Mouse (Mus musculus) layer of hippocampus, postnatal 10 days (tissue): ENCODE data around the gene Tbx1. TPM values are rescaled to one million over a fixed set of nuclear protein-coding genes. Genes with fewer than 3 reads are reported as not detected.
"Not testable (repeated sequence)": the region's sequence is repeated elsewhere in the genome, so short reads cannot be mapped to it uniquely, and the experiment has no call there.

Experiments
- DNase-seq, 2 experiments: peaks; one replicate each; pipeline ENCODE4 v3.0.0; 2021; ENCODE audit warnings: low spot score in 2 of 2
- total RNA-seq, 2 experiments: library from RNA; stranded (reverse); gene quantifications; 2 replicates each; pipeline ENCODE4 v1.2.3; 2021

Gene Tbx1
- total RNA-seq, 2 experiments from 2014 or later: 1.9 to 2.7 TPM

GRCm38 (mm10) chr16:18555235-18555935 lies 35.1 kb downstream of the Tbx1 start:
- no peak for DNase-seq

- no peak for DNase-seq
These were observed 35.8 kb downstream of the Tbx1 start for GRCm38 (mm10) chr16:18554721-18555120.

DNA sequence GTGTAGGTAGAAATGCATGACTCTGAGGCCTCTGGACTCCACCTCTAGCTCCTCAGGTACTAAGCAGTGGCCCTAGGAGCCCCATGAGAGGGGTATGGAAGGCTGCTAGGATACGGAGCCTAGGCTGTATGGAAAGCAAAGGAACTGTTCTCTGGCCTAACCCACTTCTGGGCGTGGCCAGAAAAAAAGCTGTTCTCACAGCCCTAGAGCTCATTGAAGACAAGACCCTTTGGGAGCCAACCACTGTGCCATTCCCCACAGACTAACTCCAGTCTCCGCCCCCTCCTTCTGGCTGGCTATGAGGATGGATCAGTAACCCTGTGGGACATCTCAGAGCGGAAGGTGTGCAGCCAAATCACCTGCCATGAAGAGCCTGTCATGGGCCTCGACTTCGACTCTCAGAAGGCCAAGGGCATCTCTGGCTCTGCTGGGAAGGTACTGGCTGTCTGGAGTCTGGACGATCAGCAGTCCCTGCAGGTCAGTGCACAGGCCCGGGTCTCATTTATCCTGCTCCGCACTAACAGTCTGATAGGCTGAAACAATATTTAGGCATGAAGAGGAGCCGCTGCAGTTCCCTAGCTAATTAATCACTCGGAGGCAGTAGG lies 38.3 kb downstream of the Tbx1 start:
- DNase-seq: no peak

GRCm38 (mm10) chr16:18551604-18552003 lies 38.9 kb downstream of the Tbx1 start:
- no peak for DNase-seq

DNA sequence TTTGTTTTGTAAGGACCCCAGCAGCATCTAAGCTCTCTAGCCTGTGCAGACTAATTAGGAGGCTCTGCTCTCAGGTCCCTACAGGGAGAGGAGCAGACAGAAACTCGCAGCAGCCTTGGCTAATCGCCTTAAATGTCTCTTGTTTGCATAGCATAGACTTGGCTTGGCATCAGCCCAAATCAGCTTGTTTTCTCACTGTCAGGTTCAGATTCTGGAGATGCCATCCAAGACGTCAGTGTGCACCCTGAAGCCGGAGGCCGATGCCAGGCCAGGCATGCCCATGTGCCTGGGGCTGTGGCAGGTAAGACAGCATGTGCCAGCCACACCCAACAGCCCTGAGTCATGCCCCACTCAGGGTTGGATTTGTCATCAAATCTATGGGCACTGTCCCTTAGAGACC lies 42.6 kb downstream of the Tbx1 start:
- no peak for DNase-seq

DNA sequence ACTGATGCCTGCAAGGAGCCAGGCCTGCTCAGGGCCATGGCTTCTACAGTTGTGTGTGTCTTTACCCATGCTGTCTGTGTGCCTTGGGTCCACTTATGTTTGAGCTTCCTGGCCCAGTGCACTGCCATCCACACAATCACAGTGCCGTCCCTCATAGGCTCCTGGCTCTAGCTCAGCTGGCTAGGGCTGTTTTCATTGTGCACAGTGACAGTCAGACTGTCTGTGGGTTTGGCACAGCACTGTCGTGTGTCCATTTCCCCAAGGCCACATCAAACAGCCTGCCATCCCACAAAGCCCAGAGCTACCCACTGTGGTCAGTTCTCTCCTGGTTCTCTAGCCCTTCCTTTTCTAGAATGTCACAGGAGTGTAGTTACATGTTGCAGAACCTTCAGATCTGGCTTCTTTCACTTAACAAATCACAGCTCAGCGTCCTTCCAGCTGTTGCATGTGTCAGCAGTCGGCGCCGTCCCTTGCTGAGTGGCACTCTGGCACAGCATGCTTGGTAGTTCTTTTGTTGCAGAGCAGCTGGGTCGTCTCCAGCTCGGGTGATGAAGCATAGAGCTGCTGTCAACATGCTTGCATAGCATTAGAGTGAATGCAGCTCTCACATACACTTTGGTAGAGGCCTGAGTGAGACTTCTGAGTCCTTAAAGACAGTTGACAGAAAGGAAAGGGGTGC lies 47.2 kb downstream of the Tbx1 start:
- peak in 1 of 2 experiments; percentile 39 for DNase-seq

DNA sequence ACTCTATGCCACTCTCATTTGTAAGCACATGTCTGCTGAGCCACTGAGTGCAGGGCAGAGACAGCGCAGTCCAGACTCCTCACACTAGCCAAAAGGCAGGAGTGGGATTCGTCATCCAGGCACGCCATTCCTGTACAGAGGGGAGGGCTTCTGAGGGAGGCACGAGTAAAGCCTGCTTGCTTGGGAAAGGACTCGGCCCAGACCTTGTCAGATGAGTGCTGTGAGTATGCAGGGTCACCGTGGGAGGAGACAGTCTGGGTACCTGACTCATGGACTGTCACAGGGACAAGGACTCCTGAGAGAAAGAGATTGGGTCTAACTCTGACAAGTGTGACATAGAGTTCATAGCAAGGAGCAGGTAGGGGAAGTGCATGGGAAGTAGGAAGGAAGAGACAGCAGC lies 51.2 kb downstream of the Tbx1 start:
- no peak for DNase-seq

- DNase-seq: no peak
These were observed 53.0 kb downstream of the Tbx1 start for GRCm38 (mm10) chr16:18537407-18537990.

DNA sequence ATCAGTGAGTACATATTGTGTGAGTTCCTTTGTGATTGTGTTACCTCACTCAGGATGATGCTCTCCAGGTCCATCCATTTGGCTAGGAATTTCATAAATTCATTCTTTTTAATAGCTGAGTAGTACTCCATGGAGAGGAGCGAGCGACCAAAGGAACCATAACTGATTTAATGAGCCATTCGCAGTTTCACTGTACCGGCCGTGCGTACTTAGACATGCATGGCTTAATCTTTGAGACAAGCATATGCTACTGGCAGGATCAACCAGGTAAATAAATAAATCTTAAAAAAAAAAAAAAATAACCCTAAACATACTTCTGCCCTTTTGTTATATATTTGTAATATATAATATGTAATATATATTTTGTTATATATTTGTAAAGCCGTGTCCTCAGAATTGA lies 57.4 kb downstream of the Tbx1 start:
- not testable (repeated sequence) for DNase-seq

Other genes with a start within 250 kb of the Tbx1 start
- gene Tango2, start 242.6 kb downstream of the Tbx1 start, total RNA-seq: 100 to 1,000 TPM; 100 to 102 TPM
- gene Arvcf, start 242.5 kb downstream of the Tbx1 start, total RNA-seq: 10 to 100 TPM; 46.2 to 53.9 TPM
- gene Txnrd2, start 164.3 kb downstream of the Tbx1 start, total RNA-seq: 10 to 100 TPM; 22.1 to 28.4 TPM
- 10 to 100 TPM; 55.3 to 59.8 TPM for gene Comt, start 163.8 kb downstream of the Tbx1 start, total RNA-seq
- gene Gnb1l, start 92.0 kb downstream of the Tbx1 start, total RNA-seq: 1 to 10 TPM; 6.9 to 7.4 TPM
- gene Rtl10, start 91.8 kb downstream of the Tbx1 start, total RNA-seq: 10 to 100 TPM in 1 of 2 experiments, 1 to 10 TPM in 1; 9.1 to 10.0 TPM
- gene Gp1bb, start 31.7 kb upstream of the Tbx1 start, total RNA-seq: 1 to 10 TPM; 4.9 to 5.4 TPM
- 10 to 100 TPM; 84.8 to 98.2 TPM for gene Gm49601, start 35.8 kb upstream of the Tbx1 start, total RNA-seq
- 100 to 1,000 TPM; 543 to 588 TPM for gene Sept5, start 39.3 kb upstream of the Tbx1 start, total RNA-seq
- 10 to 100 TPM; 89.4 to 99.1 TPM for gene Cldn5, start 186.2 kb upstream of the Tbx1 start, total RNA-seq
- 10 to 100 TPM; 93.8 to 95.9 TPM for gene Ufd1, start 221.1 kb upstream of the Tbx1 start, total RNA-seq
- 1 to 10 TPM; 4.0 to 4.3 TPM for gene Cdc45, start 221.3 kb upstream of the Tbx1 start, total RNA-seq
- 10 to 100 TPM; 22.2 to 24.7 TPM for gene 2510002D24Rik, start 245.9 kb upstream of the Tbx1 start, total RNA-seq
- gene Gm28539, start 245.9 kb upstream of the Tbx1 start, total RNA-seq: 10 to 100 TPM in 1 of 2 experiments, 1 to 10 TPM in 1; 8.8 to 16.9 TPM